In genomic region chr13:79251269-79251668, GRCm38 (mm10) we compare ENCODE assay signal across 26 mouse cellular contexts.
DNase-seq lines count a peak whose midpoint lies in the region; ATAC-seq lines count a peak whose summit lies in the region.
"Had no signal": no experiment of that assay in that cellular context is flagged by ENCODE, and none has a peak within 500 bp of the region (broad histone marks: within the 10 kb centered on the region; RNA-seq: fewer than 3 reads in every experiment).

No protein-coding gene starts in this region.

- peak; percentile 12 for DNase-seq in embryo, embryonic 11 days
- no peak for DNase-seq in embryo, embryonic 10 days (ENCODE audit: low spot score)
- no peak for DNase-seq in hindbrain, embryonic 11.5 days (ENCODE audit: low spot score)
- no peak for DNase-seq in neural tube, embryonic 11.5 days (ENCODE audit: low spot score)
- DNase-seq: adrenal gland, adult 8-10 months; cerebellum, adult 8-10 months; cerebellum, postnatal 25 days; gastrocnemius, postnatal 25 days; kidney, adult 2 months; kidney, postnatal 36 days; thymus, adult 2 months; thymus, postnatal 36 days had no signal

- H3K4me3 ChIP-seq in hindbrain, embryonic 11.5 days (ENCODE audit: low read depth, low read length) = no peak overlapping the region
- H3K4me3 ChIP-seq in hindbrain, embryonic 16.5 days (ENCODE audit: low read length) = no peak overlapping the region
- H3K4me3 ChIP-seq in neural tube, embryonic 11.5 days (ENCODE audit: low read depth, low read length) = no peak overlapping the region
- no peak overlapping the region for H3K4me3 ChIP-seq in neural tube, embryonic 15.5 days (replicated peaks)
- H3K4me3 ChIP-seq: erythroblast, embryonic 14.5 days; heart, embryonic 10.5 days; heart, embryonic 15.5 days; hindbrain, embryonic 15.5 days; intestine, embryonic 15.5 days; limb, embryonic 13.5 days; lung, embryonic 15.5 days; midbrain, embryonic 15.5 days; myocyte had no signal

- H3K36me3 ChIP-seq in hindbrain, embryonic 11.5 days (ENCODE audit: control insufficient read depth, insufficient read depth, low read length) = no peaks in the 10 kb centered on the region
- no peaks in the 10 kb centered on the region for H3K36me3 ChIP-seq in hindbrain, embryonic 16.5 days (ENCODE audit: control insufficient read depth, insufficient read depth, low read length)
- H3K36me3 ChIP-seq in neural tube, embryonic 11.5 days (ENCODE audit: control insufficient read depth, insufficient read depth, low read length) = no peaks in the 10 kb centered on the region
- H3K36me3 ChIP-seq in neural tube, embryonic 15.5 days = no peaks in the 10 kb centered on the region
- H3K36me3 ChIP-seq: G1E; heart, embryonic 10.5 days; heart, embryonic 15.5 days; hindbrain, embryonic 15.5 days; intestine, embryonic 15.5 days; limb, embryonic 13.5 days; lung, embryonic 15.5 days; midbrain, embryonic 15.5 days had no signal

- H3K4me2 ChIP-seq in hindbrain, embryonic 11.5 days (replicated peaks; ENCODE audit: low read depth, low read length) = no peak overlapping the region
- no peak overlapping the region for H3K4me2 ChIP-seq in hindbrain, embryonic 16.5 days (ENCODE audit: low read length)
- H3K4me2 ChIP-seq in neural tube, embryonic 11.5 days (ENCODE audit: low read depth) = no peak overlapping the region
- H3K4me2 ChIP-seq in neural tube, embryonic 15.5 days = no peak overlapping the region
- H3K4me2 ChIP-seq: heart, embryonic 15.5 days; hindbrain, embryonic 15.5 days; intestine, embryonic 15.5 days; limb, embryonic 13.5 days; liver, embryonic 11.5 days; lung, embryonic 15.5 days; midbrain, embryonic 15.5 days had no signal

- WGBS in hindbrain, embryonic 11.5 days = 77% methylated on average over 1 of the region's 1 CpGs
- 79% methylated on average over 1 of the region's 1 CpGs for WGBS in hindbrain, embryonic 16.5 days
- WGBS in neural tube, embryonic 11.5 days = 60% methylated on average over 1 of the region's 1 CpGs
- 51% methylated on average over 1 of the region's 1 CpGs for WGBS in neural tube, embryonic 15.5 days

- H3K9ac ChIP-seq in hindbrain, embryonic 11.5 days (ENCODE audit: low read depth, low read length) = no peak overlapping the region
- H3K9ac ChIP-seq in hindbrain, embryonic 16.5 days (ENCODE audit: low read depth, low read length) = no peak overlapping the region
- H3K9ac ChIP-seq in neural tube, embryonic 11.5 days (ENCODE audit: low read length) = no peak overlapping the region
- H3K9ac ChIP-seq in neural tube, embryonic 15.5 days (replicated peaks) = no peak overlapping the region
- H3K9ac ChIP-seq: heart, embryonic 15.5 days; hindbrain, embryonic 15.5 days; intestine, embryonic 15.5 days; limb, embryonic 13.5 days; lung, embryonic 15.5 days; midbrain, embryonic 15.5 days had no signal

- H3K9me3 ChIP-seq in hindbrain, embryonic 11.5 days (ENCODE audit: control insufficient read depth, low read length) = no peaks in the 10 kb centered on the region
- no peaks in the 10 kb centered on the region for H3K9me3 ChIP-seq in hindbrain, embryonic 16.5 days (ENCODE audit: control insufficient read depth, low read length)
- H3K9me3 ChIP-seq in neural tube, embryonic 11.5 days (ENCODE audit: control insufficient read depth, low read length) = no peaks in the 10 kb centered on the region
- no peaks in the 10 kb centered on the region for H3K9me3 ChIP-seq in neural tube, embryonic 15.5 days (replicated peaks)
- H3K9me3 ChIP-seq: G1E; heart, embryonic 10.5 days; heart, embryonic 15.5 days; hindbrain, embryonic 15.5 days; intestine, embryonic 15.5 days; limb, embryonic 13.5 days; lung, embryonic 15.5 days; midbrain, embryonic 15.5 days had no signal

- no peak overlapping the region for H3K27ac ChIP-seq in hindbrain, embryonic 11.5 days (ENCODE audit: low read depth, low read length)
- no peak overlapping the region for H3K27ac ChIP-seq in hindbrain, embryonic 16.5 days (ENCODE audit: low read depth, low read length)
- no peak overlapping the region for H3K27ac ChIP-seq in neural tube, embryonic 11.5 days (ENCODE audit: low read depth, low read length)
- H3K27ac ChIP-seq in neural tube, embryonic 15.5 days (replicated peaks) = no peak overlapping the region
- H3K27ac ChIP-seq: heart, embryonic 10.5 days; heart, embryonic 15.5 days; hindbrain, embryonic 15.5 days; intestine, embryonic 15.5 days; limb, embryonic 13.5 days; lung, embryonic 15.5 days; midbrain, embryonic 15.5 days had no signal

- no peaks in the 10 kb centered on the region for H3K27me3 ChIP-seq in hindbrain, embryonic 11.5 days (ENCODE audit: control insufficient read depth, insufficient read depth, low read length)
- no peaks in the 10 kb centered on the region for H3K27me3 ChIP-seq in hindbrain, embryonic 16.5 days (replicated peaks; ENCODE audit: control insufficient read depth, insufficient read depth, low read length)
- H3K27me3 ChIP-seq in neural tube, embryonic 11.5 days (ENCODE audit: control insufficient read depth, insufficient read depth, low read length) = no peaks in the 10 kb centered on the region
- H3K27me3 ChIP-seq in neural tube, embryonic 15.5 days (replicated peaks) = no peaks in the 10 kb centered on the region
- H3K27me3 ChIP-seq: heart, embryonic 15.5 days; hindbrain, embryonic 15.5 days; intestine, embryonic 15.5 days; limb, embryonic 13.5 days; lung, embryonic 15.5 days; midbrain, embryonic 15.5 days had no signal

- peak; percentile 16; the same call in 1 of the 2 replicates for ATAC-seq in hindbrain, embryonic 11.5 days (ENCODE audit: low FRiP score)
- ATAC-seq in hindbrain, embryonic 16.5 days = no peak
- peak; percentile 25 for ATAC-seq in neural tube, embryonic 11.5 days (ENCODE audit: insufficient read depth, low FRiP score, low TSS enrichment)
- no peak for ATAC-seq in neural tube, embryonic 15.5 days (ENCODE audit: low FRiP score)
- no peak for ATAC-seq in monocyte, adult 5-6 weeks (replicated peaks; ENCODE audit: insufficient number of reproducible peaks, low FRiP score, low TSS enrichment, poor library complexity, severe bottlenecking)
- ATAC-seq: intestine, embryonic 15.5 days; midbrain, embryonic 15.5 days had no signal

- H3K4me1 ChIP-seq in hindbrain, embryonic 11.5 days (replicated peaks; ENCODE audit: control insufficient read depth, insufficient read depth, low read length) = no peaks in the 10 kb centered on the region
- H3K4me1 ChIP-seq in hindbrain, embryonic 16.5 days (ENCODE audit: control insufficient read depth, insufficient read depth, low read depth, low read length) = no peaks in the 10 kb centered on the region; the same call in 1 of the 2 replicates
- no peaks in the 10 kb centered on the region; the same call in 1 of the 2 replicates for H3K4me1 ChIP-seq in neural tube, embryonic 11.5 days (ENCODE audit: control insufficient read depth, insufficient read depth, low read length)
- H3K4me1 ChIP-seq in neural tube, embryonic 15.5 days = peaks cover 5% of the 10 kb centered on the region; the same call in 1 of the 2 replicates
- H3K4me1 ChIP-seq: heart, embryonic 10.5 days; heart, embryonic 15.5 days; hindbrain, embryonic 15.5 days; intestine, embryonic 15.5 days; limb, embryonic 13.5 days; lung, embryonic 15.5 days; midbrain, embryonic 15.5 days had no signal

Comparison
In these comparisons a context has a peak if more than half of its experiments do, and no peak if none do; other contexts are left out.
1. ATAC-seq: peak in hindbrain, embryonic 11.5 days (single experiment) and neural tube, embryonic 11.5 days (single experiment); none in hindbrain, embryonic 16.5 days (single experiment), neural tube, embryonic 15.5 days (single experiment) and monocyte, adult 5-6 weeks (single experiment).